Mouse (Mus musculus): Measurements from ENCODE around the gene Lrrn4cl. TPM values are rescaled to one million over a fixed set of nuclear protein-coding genes. Genes with fewer than 3 reads are reported as not detected.
A peak's percentile ranks its signal among the peaks of the same experiment; 100 is the strongest.

Gene Lrrn4cl
- polyA plus RNA-seq (2014; fragmentation: Nextera tagmentation; extraction: Ambion mirVana): 0.32 and 0.37 TPM in 2 replicates

DNA sequence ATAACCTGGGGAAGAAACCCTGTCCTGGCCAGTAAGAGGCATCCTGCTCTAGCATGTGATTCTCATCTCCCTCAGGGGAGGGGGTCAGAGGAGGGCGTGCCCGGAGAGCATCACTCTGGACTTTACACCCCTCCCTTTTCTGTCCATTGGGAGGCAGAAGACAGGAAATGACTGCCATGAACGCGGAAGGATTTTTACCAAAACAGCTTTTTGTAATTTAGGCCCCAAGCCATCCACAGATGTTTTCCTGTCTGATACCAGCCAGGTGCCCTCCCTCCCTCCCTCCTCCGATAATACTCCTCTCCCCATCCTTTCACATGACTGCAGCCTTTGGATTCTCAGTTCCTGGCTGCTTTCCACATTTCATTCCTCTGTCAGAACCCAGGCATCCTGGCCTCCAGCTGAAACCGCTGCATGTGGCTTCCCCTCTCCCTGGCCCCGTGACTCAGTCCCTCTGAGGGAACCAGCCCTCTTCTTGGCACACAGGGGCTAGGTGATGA lies at the start of gene Lrrn4cl:
TSS of gene Lrrn4cl (plus strand) at position 367 of the 500 bp plus-strand sequence.
- Histone ChIP-seq H3K4me3 (ENCODE audit: low read depth, low read length) (no peak within 1 kb of the TSS), H3K9ac (ENCODE audit: low read depth, low read length) (no peak within 1 kb of the TSS), H3K4me2 (replicated peaks; ENCODE audit: low read depth, low read length) (no peak within 1 kb of the TSS), H3K36me3 (ENCODE audit: control insufficient read depth, insufficient read depth, low read length) (0 out of 2 replicates have a peak, but pooled peaks cover 9% of the 10 kb centered on the region), H3K27ac (ENCODE audit: low read depth, low read length) (no peak within 1 kb of the TSS), H3K9me3 (ENCODE audit: control insufficient read depth, low read length) (no peaks in the 10 kb centered on the region), H3K4me1 (replicated peaks; ENCODE audit: control insufficient read depth, insufficient read depth, low read length) (no peaks in the 10 kb centered on the region; the same call in 1 of the 2 replicates), H3K27me3 (ENCODE audit: control insufficient read depth, insufficient read depth, low read length) (no peaks in the 10 kb centered on the region)
- DNase-seq (ENCODE audit: low spot score) (peak; percentile 37), ATAC-seq (ENCODE audit: low FRiP score) (no peak)
- WGBS: 24% methylated on average over 7 of the region's 7 CpGs

GRCm38 (mm10) chr19:8802130-8802821 lies 48.3 kb upstream of the Lrrn4cl start, which contains the start of gene Zbtb3:
TSS of gene Zbtb3 (plus strand) at chr19:8802555.
- WGBS: 1% methylated on average over 30 of the region's 30 CpGs
- Histone ChIP-seq H3K36me3 (ENCODE audit: control insufficient read depth, insufficient read depth, low read length) (no peaks in the 10 kb centered on the region), H3K27me3 (ENCODE audit: control insufficient read depth, insufficient read depth, low read length) (no peaks in the 10 kb centered on the region), H3K9me3 (ENCODE audit: control insufficient read depth, low read length) (no peaks in the 10 kb centered on the region), H3K4me2 (replicated peaks; ENCODE audit: low read depth, low read length) (peak within 1 kb of the TSS; percentile 72), H3K27ac (ENCODE audit: low read depth, low read length) (peak within 1 kb of the TSS; percentile 79), H3K9ac (ENCODE audit: low read depth, low read length) (peak within 1 kb of the TSS; percentile 58), H3K4me1 (replicated peaks; ENCODE audit: control insufficient read depth, insufficient read depth, low read length) (no peaks in the 10 kb centered on the region), H3K4me3 (ENCODE audit: low read depth, low read length) (peak within 1 kb of the TSS; percentile 61)
- ATAC-seq (ENCODE audit: low FRiP score): peak; percentile 99
- peak; percentile 91 for DNase-seq (ENCODE audit: low spot score)

DNA sequence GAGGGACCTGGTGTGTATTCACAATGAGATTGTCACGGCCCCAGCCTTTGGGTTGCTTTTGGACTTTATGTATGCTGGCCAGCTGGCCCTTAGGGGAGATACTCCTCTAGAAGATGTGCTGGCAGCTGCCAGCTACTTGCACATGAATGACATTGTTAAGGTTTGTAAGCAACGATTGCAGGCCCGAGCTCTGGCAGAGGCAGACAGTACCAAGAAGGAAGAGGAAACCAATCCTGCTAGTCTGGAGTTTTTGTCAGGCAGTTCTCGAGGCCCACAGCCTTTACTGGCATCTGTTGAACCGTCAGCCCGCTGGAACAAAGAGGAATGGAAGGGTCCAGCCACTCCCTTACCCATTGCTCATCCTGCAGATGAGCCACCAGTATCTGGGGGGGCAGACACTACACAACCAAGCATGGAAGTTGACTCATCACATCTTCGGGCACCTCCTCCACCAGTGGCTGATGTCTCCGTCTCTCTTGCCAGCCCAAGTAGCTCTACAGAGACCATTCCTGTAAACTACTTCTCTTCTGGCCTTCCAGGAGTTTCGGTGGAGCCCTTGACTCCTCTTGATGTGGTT lies 47.3 kb upstream of the Lrrn4cl start:
- WGBS: 94% methylated on average over 9 of the region's 9 CpGs
- H3K36me3 ChIP-seq (ENCODE audit: control insufficient read depth, insufficient read depth, low read length): no peaks in the 10 kb centered on the region
- H3K4me3 ChIP-seq (ENCODE audit: low read depth, low read length): no peak overlapping the region
- H3K27ac ChIP-seq (ENCODE audit: low read depth, low read length): no peak overlapping the region
- H3K27me3 ChIP-seq (ENCODE audit: control insufficient read depth, insufficient read depth, low read length): no peaks in the 10 kb centered on the region
- H3K4me1 ChIP-seq (replicated peaks; ENCODE audit: control insufficient read depth, insufficient read depth, low read length): no peaks in the 10 kb centered on the region
- H3K4me2 ChIP-seq (replicated peaks; ENCODE audit: low read depth, low read length): peak overlapping the region; percentile 45; the same call in 1 of the 2 replicates
- no peak overlapping the region for H3K9ac ChIP-seq (ENCODE audit: low read depth, low read length)
- H3K9me3 ChIP-seq (ENCODE audit: control insufficient read depth, low read length): no peaks in the 10 kb centered on the region
- DNase-seq (ENCODE audit: low spot score): no peak
- no peak for ATAC-seq (ENCODE audit: low FRiP score)

DNA sequence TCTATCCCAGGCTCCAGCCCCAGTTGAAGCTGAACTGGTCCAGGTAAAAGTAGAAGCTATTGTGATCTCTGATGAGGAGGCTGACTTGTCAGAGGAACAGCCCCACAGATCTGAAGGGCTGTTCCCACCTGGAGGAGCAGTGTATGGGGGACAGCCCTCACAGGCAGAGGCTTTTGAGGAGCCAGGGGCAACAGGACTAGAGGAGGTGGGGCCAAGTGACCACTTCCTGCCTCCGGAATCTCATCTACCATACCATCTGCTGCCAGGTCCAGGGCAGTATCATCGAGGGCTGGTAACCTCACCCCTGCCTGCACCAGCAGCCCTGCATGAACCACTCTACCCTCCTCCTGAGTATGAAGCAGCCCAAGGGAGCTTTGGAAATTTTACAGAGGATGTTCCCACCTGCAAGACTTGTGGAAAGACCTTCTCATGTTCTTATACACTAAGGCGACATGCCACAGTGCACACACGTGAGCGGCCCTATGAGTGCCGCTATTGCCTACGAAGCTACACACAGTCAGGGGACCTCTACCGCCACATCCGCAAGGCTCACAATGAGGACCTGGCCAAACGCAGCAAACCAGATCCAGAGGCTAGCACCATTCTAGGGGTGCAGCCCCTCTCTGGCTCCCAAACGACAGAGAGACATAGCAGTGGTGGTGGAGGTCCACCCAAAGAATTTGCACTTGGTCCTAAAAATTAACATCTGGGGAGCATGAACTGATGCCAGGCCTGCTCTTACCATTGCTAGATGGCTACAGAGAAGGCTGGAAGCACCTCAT lies 46.5 kb upstream of the Lrrn4cl start:
- H3K27me3 ChIP-seq (ENCODE audit: control insufficient read depth, insufficient read depth, low read length): no peaks in the 10 kb centered on the region
- no peak overlapping the region for H3K9ac ChIP-seq (ENCODE audit: low read depth, low read length)
- H3K4me1 ChIP-seq (replicated peaks; ENCODE audit: control insufficient read depth, insufficient read depth, low read length): no peaks in the 10 kb centered on the region
- no peak for ATAC-seq (ENCODE audit: low FRiP score)
- H3K27ac ChIP-seq (ENCODE audit: low read depth, low read length): no peak overlapping the region
- H3K9me3 ChIP-seq (ENCODE audit: control insufficient read depth, low read length): no peaks in the 10 kb centered on the region
- no peak overlapping the region for H3K4me2 ChIP-seq (replicated peaks; ENCODE audit: low read depth, low read length)
- H3K4me3 ChIP-seq (ENCODE audit: low read depth, low read length): no peak overlapping the region
- no peaks in the 10 kb centered on the region for H3K36me3 ChIP-seq (ENCODE audit: control insufficient read depth, insufficient read depth, low read length)
- WGBS: 95% methylated on average over 11 of the region's 11 CpGs
- DNase-seq (ENCODE audit: low spot score): no peak

DNA sequence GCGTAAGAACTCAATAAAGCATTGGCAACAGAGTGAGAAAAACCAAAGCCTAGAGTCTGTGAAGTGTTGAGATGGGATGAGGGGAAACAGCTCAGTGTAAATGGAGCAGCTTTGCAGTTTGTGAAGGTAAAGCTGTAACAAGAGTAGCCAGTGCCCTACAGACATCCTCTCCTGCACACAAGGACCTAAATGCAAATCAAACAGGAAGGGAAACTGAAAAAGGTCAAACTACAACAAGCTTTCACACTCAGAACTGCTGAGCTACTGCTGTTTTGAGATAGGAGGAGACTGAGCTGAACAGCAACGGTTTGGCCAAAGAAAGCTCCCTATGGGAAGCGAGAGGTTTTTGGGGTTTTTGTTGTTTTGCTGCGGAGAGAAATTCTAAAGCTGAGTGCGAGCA lies 43.8 kb upstream of the Lrrn4cl start:
- Histone ChIP-seq H3K9me3 (ENCODE audit: control insufficient read depth, low read length) (no peaks in the 10 kb centered on the region), H3K36me3 (ENCODE audit: control insufficient read depth, insufficient read depth, low read length) (0 out of 2 replicates have a peak, but pooled peaks cover 7% of the 10 kb centered on the region), H3K9ac (ENCODE audit: low read depth, low read length) (no peak overlapping the region), H3K4me1 (replicated peaks; ENCODE audit: control insufficient read depth, insufficient read depth, low read length) (no peaks in the 10 kb centered on the region), H3K27ac (ENCODE audit: low read depth, low read length) (no peak overlapping the region), H3K4me3 (ENCODE audit: low read depth, low read length) (no peak overlapping the region), H3K4me2 (replicated peaks; ENCODE audit: low read depth, low read length) (no peak overlapping the region), H3K27me3 (ENCODE audit: control insufficient read depth, insufficient read depth, low read length) (no peaks in the 10 kb centered on the region)
- ATAC-seq (ENCODE audit: low FRiP score) (no peak), DNase-seq (ENCODE audit: low spot score) (no peak)
- WGBS: 95% methylated on average over 5 of the region's 5 CpGs

DNA sequence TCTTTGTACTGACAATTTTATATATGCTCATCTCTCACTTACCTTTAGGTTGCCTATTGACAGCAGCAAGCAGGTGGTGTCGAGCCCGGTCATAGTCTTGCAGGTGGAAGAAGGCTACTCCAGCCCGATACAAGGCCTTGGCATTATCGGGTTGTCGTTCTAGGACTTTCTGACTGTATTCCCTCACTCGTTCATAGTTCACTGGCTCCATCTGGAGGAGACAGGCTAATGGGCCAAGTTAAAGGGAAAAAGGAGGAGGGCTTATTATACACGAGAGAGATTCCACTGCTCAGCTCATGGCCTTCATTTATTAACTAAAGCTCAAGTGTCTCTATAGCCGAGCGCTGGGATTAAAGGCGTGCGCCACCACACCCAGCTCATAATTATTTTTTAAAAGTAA lies 34.8 kb upstream of the Lrrn4cl start:
- no peaks in the 10 kb centered on the region for H3K9me3 ChIP-seq (ENCODE audit: control insufficient read depth, low read length)
- H3K4me1 ChIP-seq (replicated peaks; ENCODE audit: control insufficient read depth, insufficient read depth, low read length): peaks cover 9% of the 10 kb centered on the region; the same call in 1 of the 2 replicates
- no peak overlapping the region for H3K27ac ChIP-seq (ENCODE audit: low read depth, low read length)
- DNase-seq (ENCODE audit: low spot score): no peak
- no peaks in the 10 kb centered on the region for H3K27me3 ChIP-seq (ENCODE audit: control insufficient read depth, insufficient read depth, low read length)
- 88% methylated on average over 11 of the region's 11 CpGs for WGBS
- no peak overlapping the region for H3K4me2 ChIP-seq (replicated peaks; ENCODE audit: low read depth, low read length)
- H3K36me3 ChIP-seq (ENCODE audit: control insufficient read depth, insufficient read depth, low read length): peaks cover 9% of the 10 kb centered on the region; the same call in 1 of the 2 replicates
- no peak overlapping the region for H3K4me3 ChIP-seq (ENCODE audit: low read depth, low read length)
- H3K9ac ChIP-seq (ENCODE audit: low read depth, low read length): no peak overlapping the region
- ATAC-seq (ENCODE audit: low FRiP score): no peak

- no peak overlapping the region for H3K27ac ChIP-seq (ENCODE audit: low read depth, low read length)
- peaks cover 9% of the 10 kb centered on the region; the same call in 1 of the 2 replicates for H3K4me1 ChIP-seq (replicated peaks; ENCODE audit: control insufficient read depth, insufficient read depth, low read length)
- H3K9me3 ChIP-seq (ENCODE audit: control insufficient read depth, low read length): no peaks in the 10 kb centered on the region
- peak overlapping the region; percentile 15; the same call in 1 of the 2 replicates for H3K4me2 ChIP-seq (replicated peaks; ENCODE audit: low read depth, low read length)
- H3K36me3 ChIP-seq (ENCODE audit: control insufficient read depth, insufficient read depth, low read length): peaks cover 4% of the 10 kb centered on the region; the same call in 1 of the 2 replicates
- H3K9ac ChIP-seq (ENCODE audit: low read depth, low read length): no peak overlapping the region; the same call in 1 of the 2 replicates
- ATAC-seq (ENCODE audit: low FRiP score) (no peak), DNase-seq (ENCODE audit: low spot score) (no peak)
- H3K27me3 ChIP-seq (ENCODE audit: control insufficient read depth, insufficient read depth, low read length): no peaks in the 10 kb centered on the region
- 87% methylated on average over 3 of the region's 3 CpGs for WGBS
- H3K4me3 ChIP-seq (ENCODE audit: low read depth, low read length): no peak overlapping the region
Measured at GRCm38 (mm10) chr19:8817001-8817400, 33.6 kb upstream of the Lrrn4cl start.

DNA sequence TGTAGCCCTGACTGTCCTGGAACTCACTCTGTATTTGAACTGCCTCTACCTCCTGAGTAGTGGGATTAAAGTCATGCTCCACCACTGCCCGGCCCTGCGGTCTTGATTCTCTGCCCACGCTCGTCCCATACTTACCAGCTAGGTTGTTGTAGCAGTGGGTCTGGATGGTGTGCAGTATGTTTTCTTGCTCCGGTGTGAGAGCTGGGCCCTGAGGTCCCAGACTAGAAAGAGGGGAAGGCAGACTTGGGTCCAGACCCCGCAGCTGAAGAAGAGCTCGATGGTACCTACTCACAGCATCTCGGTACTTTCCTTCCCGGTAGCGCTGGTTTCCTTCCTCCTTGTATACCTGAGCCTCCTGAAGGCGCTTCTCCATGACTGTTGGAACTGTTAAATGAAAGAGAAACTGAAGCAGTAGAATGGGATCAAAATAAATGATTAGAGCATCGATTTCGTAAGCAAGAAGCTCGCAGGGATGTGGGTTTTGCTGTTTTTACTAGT lies 32.2 kb upstream of the Lrrn4cl start:
- no peaks in the 10 kb centered on the region for H3K27me3 ChIP-seq (ENCODE audit: control insufficient read depth, insufficient read depth, low read length)
- peaks cover 9% of the 10 kb centered on the region for H3K4me1 ChIP-seq (replicated peaks; ENCODE audit: control insufficient read depth, insufficient read depth, low read length)
- H3K4me3 ChIP-seq (ENCODE audit: low read depth, low read length): peak overlapping the region; percentile 99
- H3K4me2 ChIP-seq (replicated peaks; ENCODE audit: low read depth, low read length): peak overlapping the region; percentile 77
- H3K9ac ChIP-seq (ENCODE audit: low read depth, low read length): peak overlapping the region; percentile 71
- H3K36me3 ChIP-seq (ENCODE audit: control insufficient read depth, insufficient read depth, low read length): peaks cover 4% of the 10 kb centered on the region; the same call in 1 of the 2 replicates
- no peak for ATAC-seq (ENCODE audit: low FRiP score)
- DNase-seq (ENCODE audit: low spot score): no peak
- 38% methylated on average over 14 of the region's 14 CpGs for WGBS
- H3K9me3 ChIP-seq (ENCODE audit: control insufficient read depth, low read length): no peaks in the 10 kb centered on the region
- peak overlapping the region; percentile 98 for H3K27ac ChIP-seq (ENCODE audit: low read depth, low read length)

Data from hindbrain, embryonic 11.5 days (tissue).